Mouse (Mus musculus) cortical plate, adult 2 months (tissue): Measurements from ENCODE around the gene Tmem218.

Experiments used
- CTCF ChIP-seq: fragments of 200-500 bp; IDR thresholded peaks from 2 replicates; pipeline ENCODE4 v1.5.1; 2011; ENCODE audit warnings: mild to moderate bottlenecking, control low read depth, low read length; ENCODE audit not compliant: insufficient read depth; ENCODE audit errors: extremely low read depth
- POLR2A ChIP-seq: fragments of 200-500 bp; IDR thresholded peaks from 2 replicates; pipeline ENCODE4 v1.6.1; 2011; ENCODE audit warnings: mild to moderate bottlenecking, low read length, control low read depth; ENCODE audit not compliant: insufficient read depth; ENCODE audit errors: extremely low read depth

- TF ChIP-seq POLR2A (no peak), CTCF (no peak)
Observed at GRCm38 (mm10) chr9:37247429-37247828, 39.4 kb downstream of the Tmem218 start.
